Mouse (Mus musculus) layer of hippocampus, postnatal 36 days (tissue): ENCODE data around the gene Tfap2c. TPM values are rescaled to one million over a fixed set of nuclear protein-coding genes. Genes with fewer than 3 reads are reported as not detected.

Experiments used
- DNase-seq, 2 experiments: peaks; one replicate each; pipeline ENCODE4 v3.0.0; 2022
- total RNA-seq, 2 experiments: library from RNA; stranded (reverse); gene quantifications; 2 replicates each; pipeline ENCODE4 v1.2.3; 2021

Gene Tfap2c
- total RNA-seq = under 1 TPM; 0.30 to 0.37 TPM

DNA sequence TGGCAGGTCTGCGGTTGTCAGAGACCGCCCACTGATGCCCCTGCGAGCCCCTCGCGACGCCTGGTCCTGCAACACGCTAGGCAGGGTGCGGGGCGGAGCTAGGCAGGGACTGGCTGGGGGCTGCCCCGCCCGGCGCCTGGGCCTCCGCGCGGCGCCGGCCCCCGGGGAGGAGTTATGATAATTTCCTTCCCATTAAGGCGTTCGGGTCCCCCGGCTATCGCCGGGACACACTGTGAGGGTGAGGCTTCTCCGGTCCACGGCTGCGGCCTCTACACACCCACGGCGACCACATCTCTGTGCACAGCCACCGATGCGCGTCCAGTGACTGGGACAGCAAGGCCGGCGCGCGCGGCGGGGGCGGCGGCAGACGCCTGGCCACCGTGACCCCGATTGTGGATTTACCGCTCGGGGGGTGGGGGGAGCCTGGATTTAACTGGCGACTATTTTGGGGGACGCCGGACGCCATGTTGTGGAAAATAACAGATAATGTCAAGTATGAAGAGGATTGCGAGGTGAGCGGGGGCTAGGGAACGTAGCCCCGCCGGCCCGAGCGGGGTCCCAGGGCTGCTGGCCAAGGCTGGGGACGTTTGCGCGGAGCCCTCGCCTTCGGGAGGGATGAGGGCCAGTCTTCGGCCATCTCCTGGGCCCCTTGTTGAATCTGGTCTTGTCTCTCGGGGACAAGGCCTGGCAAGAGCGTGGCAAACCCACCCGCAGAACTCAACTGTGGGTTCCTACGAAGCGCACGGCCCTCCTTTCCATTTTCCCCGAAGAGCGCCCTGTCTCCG, at the start of gene Tfap2c:
TSS of gene Tfap2c (plus strand) at position 223 of the 785 bp plus-strand sequence.
- DNase-seq = no peak

DNA sequence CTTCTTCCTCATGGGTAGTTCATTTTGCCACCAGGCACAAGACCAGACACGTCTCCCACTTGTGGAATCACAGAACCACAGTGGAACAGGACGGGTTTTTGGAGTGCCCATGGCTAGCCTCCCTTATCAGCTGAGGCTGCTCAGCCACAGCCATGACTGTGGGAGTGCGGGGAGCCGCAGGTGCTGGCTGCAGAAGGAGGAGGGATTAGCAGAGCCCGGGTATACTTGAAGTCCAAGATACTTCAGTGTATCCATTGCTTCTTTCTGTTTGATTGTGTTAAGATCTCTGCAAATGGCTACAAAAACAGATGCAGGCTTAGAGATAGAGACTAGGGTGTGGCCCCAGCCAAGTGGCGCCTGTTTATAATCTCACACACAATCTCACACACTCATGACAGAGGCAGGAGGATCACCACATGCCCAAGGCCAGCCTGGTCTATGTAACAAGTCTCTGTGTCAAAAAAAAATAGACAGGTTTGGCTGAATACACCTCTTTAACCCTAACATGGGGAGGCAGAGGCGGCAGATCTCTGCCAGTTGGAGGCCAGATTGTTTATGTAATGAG, 48.6 kb upstream of the Tfap2c start:
- DNase-seq = no peak

DNA sequence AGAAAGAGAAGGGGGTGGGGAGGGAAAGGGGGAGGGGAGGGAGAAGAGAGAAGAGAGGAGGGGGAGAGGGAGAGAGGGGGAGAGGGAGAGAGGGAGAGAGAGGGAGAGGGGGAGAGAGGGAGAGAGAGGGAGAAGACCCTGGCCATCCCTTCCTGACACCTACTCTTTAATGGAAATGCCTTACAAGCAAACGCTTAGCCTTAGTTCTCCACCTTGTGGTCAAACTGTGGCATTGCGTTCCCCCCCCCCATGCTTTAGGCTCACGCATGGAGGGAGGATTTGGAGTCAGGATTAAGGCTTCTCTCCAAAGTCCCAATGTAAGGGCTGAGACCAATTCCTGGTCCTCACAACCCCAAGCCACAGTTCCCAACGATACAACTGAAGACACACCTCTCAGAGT, 48.1 kb upstream of the Tfap2c start:
- peak in 1 of 2 experiments; percentile 9 for DNase-seq

DNA sequence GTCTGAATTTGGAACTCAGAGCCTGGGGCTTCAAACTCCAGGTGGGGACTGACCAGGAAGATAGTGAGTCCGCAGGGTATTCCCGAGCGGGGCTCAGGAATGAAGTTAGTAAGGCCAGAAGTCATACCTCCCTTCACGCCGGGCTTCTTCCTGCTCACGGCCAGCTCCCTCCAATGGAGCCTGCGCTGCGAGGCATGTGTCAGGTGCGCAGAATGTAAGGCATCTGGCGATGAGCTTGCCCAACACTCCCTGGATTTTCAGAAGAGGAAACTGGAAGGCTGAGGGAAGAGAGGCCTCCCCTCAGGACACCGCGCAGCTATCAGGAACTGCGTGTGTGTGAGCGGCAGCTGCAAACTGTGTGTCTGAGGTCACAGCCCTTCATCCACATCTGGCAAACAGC, 47.2 kb upstream of the Tfap2c start:
- no peak for DNase-seq

DNA sequence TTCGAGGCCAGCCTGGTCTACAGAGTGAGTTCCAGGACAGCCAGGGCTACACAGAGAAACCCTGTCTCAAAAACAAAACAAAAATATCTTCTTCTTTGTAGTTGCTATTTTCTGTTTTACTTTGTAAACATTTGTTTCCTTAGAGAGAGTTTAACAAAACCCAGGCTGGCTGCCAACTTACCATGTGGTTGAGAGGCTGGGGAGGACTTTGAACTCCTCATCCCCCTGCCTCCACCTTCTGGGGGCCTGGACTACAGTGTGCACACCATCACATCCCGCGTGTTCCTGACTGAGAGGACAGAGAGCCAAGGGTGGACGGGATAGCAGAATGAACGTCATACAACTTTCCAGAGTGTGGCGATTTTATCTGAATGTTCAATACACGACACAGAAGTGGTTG, 43.3 kb upstream of the Tfap2c start:
- DNase-seq = no peak

DNA sequence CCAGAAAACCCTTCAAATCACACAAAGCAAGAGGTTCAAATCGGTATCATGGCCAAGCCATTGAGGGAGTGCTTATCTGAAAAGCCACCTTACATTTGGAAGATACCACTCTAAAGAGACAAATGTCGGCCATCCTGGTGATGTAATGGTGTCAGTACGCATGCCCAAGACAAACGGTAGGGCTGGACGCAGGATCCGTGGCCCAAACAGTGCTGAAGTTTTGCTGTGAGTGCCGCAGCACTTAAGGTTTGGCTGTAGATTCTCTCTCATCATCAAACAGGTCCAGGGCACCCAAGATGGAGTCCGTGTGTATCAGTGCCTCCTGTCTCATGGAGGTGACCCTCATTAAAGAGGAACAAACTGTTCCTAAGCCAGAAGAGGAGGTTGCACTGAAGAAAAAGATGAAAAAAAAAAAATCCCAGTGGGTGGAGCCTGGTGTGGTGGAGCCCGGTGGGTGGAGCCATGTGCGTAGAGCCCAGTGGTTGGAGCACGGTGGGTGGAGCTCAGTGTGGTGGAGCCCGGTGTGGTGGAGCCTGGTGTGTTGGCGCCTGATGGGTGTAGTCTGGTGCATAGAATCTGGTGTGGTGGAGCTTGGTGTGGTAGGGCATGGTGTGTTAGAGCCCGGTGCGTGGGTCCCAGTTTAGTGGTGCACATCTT, 39.2 kb upstream of the Tfap2c start:
- DNase-seq = no peak

DNA sequence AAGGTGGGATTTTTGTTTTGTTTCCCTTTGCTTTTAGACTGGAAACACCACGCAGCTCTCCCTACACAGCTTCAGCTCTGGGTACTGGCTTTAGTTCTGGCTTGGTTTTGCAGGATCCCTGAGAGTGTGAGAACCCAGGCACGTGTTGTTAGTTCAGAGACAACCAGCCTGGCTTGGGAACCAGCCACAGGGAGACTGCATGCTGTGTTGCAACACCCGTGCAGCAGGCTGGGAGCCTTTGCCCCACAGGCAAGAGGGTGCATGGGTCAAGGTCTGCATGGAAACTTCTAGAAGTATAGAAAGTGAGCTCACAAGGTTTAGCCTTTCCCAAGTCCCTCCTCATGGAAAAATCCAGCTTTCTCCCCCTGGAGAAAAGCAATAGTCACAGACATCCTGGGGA, 38.5 kb upstream of the Tfap2c start:
- no peak for DNase-seq

DNA sequence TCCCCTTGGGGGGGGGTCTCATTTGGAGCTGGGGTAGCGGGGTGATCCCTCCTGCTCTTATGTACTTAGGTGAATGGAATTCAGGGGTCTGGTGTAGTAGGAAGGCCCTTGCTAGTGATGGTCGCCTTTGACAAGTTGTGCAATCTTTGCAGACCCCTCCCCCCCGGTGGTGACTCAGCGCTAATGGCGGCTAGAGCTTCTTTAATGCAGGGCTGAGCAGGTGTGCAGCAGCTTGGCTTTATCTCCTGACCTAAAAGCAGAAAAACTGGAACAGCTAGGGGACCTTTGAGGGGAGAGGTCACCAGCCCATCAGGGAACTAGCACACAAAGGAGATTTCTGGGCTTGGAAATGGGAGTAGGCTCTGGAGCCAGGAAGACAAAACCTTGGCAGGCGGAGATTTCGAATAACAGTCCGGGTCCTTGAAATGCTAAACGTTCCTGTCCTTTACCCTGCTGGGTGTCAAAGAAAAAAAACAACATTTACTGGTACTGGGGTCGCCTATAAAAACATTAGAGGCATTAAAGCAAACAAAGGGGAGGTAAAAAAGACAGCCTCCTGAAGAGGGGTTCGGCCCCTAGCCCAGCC, 32.9 kb upstream of the Tfap2c start:
- DNase-seq = no peak

DNA sequence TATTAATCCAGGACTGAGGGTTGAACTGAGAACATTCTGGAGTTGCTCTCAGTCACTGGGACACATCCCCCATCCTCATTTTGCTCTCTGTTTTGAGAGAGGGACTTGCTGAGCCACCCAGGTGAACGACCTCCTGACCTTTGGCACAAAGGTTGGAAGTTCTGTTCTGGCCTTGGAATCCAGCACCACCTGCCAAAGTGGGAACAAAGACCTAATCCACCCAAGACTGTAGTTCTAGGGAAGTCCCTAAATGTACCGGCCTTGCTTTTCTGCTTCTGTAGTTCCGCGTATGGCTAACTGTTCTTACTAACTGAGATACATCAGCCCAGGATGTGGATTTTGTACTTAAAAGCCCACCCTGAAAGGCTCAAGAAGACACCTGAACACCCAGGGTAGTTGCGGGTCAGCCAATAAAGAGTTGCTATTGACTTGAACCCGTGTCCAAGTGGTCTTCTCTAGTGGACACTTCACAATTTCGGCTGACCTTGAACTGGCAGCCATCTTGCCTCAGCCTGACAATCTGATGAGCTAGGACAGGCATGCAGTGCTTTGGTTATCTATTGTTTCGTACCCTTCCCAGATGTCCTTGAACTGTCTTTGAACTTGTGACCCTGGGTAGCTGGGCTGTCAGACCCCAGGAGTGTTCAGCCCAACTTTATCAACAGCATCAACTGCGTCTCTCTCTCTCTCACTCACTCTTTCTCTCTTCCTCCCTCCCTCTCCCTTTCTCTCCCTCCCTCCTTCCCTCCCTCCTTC, 28.6 kb upstream of the Tfap2c start:
- no peak for DNase-seq

DNA sequence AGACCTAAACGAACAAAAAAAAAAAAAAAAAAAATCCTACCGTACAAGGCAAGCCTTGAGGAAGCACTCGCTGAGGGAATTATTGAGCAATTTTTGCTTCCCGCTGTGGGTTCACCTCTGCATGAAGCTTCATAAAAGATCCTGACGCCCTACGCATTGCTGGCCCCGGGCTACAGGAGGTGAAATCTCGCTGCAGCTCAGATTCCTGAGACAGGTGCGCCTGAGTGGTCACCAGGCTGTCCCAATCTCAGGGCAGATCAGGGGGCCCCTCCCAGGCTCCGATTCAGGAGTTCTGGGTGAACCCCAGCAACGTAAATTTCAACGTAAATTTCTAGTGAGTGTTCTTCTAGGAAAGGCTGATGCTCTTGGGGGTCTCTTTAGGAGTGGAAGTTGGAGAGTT, 26.9 kb upstream of the Tfap2c start:
- DNase-seq = no peak

DNA sequence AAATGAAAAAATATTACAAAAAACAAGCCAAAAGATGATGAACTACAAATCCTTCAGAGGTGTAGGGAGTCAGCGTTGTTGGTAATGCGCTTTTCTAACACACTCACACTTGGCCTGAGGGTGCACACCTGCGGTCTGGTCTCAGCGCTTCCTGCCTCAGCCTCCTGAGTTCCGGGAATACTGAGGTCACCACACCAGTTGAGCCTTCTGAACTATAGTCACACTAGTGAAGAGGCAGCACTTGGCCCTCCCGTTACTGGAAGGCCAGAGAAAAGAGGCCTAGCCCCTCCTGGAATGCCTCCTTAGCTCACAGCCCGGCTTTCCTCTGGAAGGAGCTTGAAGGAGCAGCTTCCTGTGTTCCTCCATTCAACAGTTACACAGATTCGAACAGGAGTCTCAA, 22.2 kb upstream of the Tfap2c start:
- no peak for DNase-seq

DNA sequence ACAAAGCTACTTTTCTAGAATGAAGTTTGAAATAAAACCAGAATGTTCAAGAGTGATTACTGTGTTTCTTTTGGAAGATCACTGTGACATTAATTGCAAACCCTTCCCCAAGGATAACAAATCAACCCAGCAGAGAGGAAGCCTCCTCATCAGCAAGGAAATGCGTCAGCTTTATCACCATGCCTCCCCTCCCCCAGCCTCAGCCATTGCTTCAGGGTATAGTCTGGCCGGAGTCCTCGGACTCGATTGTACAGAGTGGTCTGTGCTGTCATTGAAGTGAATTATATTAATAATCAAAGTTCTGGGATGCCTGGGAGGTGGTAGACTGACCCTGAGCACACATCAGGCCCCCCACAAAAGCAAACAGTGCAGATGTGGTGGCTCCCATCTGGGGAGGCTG, 5.4 kb upstream of the Tfap2c start:
- DNase-seq = no peak

DNA sequence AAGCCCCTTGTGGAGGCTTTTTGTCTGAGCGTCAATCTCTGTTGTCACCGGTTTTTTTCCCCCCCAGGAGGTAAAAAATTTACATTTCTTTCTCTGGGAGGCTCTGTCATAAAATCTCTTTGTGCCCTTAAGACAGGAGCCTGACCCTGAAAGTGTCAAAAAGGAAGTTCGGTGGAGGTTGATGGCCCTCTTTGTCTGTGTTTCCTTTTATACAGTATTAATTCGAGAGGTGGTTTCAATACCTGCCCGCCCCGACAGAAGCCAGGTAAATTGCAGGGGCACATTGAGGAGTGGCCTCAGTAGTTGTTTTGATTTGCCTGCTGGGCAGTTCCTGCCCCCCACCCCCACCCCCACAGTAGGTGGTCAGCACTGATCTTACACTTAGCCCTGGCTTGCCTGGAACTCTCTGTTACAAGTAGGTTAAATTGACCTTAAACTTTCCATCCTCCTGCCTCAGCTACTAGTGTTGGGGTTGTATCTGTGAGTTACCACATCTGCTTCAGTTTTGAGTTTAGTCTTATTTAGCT, 4.7 kb upstream of the Tfap2c start:
- DNase-seq = no peak

DNA sequence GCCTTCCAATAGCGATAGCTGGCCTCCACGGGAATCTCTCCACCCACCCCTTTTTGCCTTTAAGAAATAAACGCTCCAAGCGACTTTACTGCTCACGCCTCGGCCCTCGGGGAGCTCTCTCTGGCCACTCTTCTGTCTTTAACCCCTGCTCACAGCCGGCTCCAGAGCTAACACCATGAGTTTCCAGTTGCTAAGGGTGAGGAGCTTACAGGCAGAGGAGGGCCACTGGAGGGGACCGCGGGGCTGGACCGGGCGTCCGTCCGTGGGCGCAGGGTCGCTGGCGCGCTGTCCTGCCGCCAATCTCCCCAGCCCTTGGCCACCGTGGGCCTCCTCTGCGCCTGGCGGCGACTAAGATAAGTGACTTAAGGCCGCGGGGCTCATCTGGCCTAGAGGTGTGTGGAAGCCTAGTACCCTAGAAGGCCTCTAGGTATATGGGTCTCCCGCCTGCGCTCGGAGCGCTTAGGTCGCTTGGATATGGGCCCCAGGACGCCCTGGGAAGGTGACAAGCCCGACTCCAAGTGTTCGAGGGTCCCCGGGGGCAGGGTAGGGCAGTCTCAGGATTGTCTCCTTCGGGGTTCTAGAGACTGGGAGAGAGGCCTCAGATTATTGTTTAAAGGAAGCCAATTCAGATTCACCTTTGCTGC, 3.7 kb upstream of the Tfap2c start:
- no peak for DNase-seq

DNA sequence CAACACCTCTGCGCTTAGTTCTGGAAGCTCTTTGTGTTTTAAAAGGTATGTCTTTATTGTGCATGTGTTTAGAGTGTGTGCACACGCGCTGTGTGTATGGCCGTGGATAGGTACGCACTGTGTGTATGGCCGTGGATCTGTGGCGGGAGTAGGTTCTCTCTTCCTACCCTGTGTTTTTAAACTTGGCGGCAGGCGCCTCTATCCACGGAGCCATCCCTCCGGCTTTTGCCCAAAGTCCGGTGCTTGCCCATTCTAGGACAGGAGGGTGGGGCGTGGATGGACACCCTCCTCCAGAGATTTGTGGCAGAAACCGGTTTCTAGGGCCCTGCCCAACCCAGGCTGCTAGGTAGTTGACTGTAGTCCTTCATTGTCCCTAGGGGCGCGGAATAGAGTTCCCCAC, 2.8 kb upstream of the Tfap2c start:
- no peak for DNase-seq

DNA sequence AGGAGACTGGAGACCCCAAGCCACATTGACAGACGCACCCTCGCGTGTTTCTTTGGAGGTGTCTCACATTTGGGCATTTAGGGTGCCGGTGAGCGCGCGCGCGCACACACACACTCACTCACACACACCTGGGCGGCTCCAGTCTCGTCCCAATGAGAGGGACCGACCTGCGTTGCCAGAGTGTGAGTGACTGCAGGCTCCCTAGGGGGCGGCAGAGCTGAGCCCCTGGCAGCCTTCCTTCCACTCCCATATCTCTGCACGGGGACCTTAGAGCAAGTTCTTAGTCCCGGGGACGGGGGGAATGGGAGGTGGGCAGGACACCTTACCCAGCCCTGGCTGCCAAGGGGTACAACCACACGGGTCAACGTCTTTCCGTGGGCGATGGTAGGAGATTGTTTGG, 2.3 kb upstream of the Tfap2c start:
- DNase-seq = no peak

DNA sequence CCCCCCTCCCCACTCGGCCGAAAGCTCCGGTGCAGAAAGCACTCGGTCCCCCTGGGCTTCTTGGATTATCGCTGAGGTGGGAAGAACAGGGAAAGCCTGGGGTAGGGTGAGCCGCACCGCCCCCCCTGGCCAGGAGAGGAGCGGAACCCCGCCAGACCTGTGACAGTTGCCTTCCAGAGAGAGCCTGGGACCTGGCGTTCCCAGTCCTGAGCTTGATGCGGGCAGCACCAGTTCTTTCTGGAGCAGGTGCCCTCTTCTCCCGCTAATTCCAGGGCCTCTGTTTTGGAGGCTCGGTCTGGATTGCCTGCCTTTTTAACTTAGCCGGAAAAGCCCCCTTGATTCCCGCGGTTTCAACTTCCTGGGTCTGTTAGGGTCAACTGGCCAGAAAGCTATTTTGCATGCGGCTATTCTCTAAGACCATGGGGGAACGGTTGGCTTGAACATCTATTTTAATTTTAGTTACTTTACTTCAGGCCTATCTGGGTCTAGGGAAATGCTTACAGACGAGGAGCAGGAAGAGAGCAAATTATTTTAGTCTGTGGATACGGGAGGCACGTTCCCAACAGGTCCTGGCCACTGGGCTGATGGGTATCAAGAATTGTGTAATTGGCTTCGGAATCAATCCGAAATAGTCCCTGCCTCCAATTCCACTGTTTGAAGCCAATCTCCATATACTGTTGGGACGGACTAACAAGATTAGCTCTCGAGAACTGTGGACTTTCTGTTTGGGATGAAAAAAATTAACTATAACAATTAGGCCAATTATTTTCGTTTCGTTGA, 1.4 kb upstream of the Tfap2c start:
- no peak for DNase-seq

DNA sequence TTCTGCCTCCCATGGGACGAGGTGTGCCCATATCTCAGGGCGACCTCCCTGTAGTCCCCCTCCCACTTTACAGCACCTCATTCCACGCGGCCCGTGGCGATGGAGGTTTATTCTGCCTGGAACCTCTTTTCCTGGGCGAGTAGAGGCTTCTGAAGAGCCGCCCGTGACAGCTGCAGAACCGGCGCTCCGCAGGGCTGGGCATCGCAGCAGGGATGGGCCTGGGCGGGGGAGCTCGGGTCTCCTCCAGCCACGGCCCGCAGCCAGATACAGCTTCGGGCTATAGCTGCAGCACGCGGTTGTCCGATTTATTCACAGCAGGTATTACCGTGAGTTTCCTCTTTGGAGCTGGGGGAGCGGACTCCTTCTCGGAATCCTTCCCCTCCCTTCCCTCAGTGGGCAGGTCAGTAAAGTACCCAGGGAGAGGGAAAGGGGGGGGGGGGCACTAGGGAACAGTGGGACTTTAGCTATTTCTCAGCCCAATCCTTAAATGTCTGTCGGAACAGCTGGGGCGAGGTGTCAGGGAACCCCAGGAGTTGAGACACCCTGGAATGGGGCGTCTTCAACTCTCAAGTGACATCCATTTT, 629 bp upstream of the Tfap2c start:
- DNase-seq = no peak

DNA sequence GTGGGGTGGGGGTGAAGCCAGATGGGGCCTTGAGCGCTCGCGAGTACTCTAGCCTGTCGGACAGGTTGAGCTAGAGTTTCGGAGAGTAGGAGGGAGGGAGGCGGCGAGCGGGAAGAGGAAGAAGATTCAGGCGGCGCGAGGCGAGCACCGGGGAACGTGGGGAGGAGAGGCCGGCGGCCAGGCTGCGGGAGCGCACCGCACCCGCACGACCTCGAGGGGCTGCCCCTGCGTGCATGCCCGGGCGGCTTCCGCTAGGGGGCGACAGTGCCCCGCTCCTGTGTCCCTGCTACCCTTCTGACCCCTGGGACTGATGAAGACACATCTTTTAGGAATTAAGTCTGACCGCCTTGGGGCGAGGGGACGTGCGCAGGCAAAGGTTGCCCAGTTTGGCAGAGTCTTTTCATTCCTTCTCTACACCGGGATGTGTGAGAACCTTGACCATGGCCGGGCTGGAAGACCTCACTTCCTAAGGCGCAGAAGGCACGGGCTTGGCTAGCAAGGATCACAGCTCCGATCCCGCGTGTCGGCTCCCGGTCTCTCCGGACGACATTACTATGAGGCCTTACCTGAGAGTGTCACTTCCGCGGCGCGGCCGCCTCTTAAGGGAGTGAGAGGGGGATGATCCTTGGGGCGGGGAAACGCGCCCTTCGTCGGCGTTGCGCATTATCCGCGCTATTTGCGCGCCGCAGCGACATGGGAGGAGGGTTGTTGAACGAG, 1.1 kb downstream of the Tfap2c start:
- peak; percentile 42 for DNase-seq

DNA sequence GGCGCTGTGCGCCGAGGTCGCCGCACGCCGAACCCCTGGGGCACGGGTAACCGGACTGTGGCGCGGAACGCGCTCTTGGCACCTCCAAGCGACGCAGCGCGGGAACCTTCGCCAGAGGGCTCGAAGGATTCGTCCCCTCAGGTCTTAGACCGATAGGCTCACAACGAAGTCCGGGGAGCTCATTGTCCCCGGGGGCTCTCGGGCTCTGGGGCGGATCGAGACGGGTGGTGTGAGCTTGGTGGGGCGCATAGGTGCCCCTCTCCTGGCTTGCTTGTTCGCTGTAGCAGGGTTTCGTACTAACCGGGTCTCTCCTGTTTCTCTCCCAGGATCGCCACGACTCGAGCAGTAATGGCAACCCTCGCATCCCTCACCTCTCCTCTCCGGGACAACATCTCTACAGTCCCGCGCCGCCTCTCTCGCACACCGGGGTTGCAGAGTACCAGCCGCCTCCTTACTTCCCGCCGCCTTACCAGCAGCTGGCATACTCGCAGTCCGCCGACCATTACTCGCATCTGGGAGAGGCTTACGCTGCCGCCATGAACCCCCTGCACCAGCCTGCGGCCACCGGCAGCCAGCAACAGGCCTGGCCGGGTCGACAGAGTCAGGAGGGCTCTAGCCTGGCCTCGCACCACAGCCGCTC, 1.8 kb downstream of the Tfap2c start:
- peak in 1 of 2 experiments; percentile 11 for DNase-seq
